Mouse (Mus musculus): ENCODE results near the gene Hils1. TPM values are rescaled to one million over a fixed set of nuclear protein-coding genes. Genes with fewer than 3 reads are reported as not detected.
"Not testable (repeated sequence)": the region's sequence is repeated elsewhere in the genome, so short reads cannot be mapped to it uniquely, and the experiment has no call there.

The Hils1 gene
- total and polyA plus RNA-seq, 3 experiments: 0.25 TPM; not detected in 2

GRCm38 (mm10) chr11:94955103-94955502, 12.3 kb upstream of the Hils1 start:
- 73% methylated on average over 9 of the region's 9 CpGs for WGBS
- no peak for DNase-seq
- no peak overlapping the region for H3K27ac ChIP-seq
- intact Hi-C loops (cut with DNase I): no loop called here
- H3K36me3 ChIP-seq (ENCODE audit: control insufficient read depth, insufficient read depth, low read length): no peaks in the 10 kb centered on the region
- no peaks in the 10 kb centered on the region for H3K27me3 ChIP-seq (ENCODE audit: control insufficient read depth, insufficient read depth, low read length)
- no peak for TF ChIP-seq EP300 (IDR thresholded peaks at IDR 0.05; ENCODE audit: insufficient read depth, low read depth, low read length)
- no peak for TF ChIP-seq POLR2A (IDR thresholded peaks at IDR 0.05; ENCODE audit: insufficient read depth, low read depth, low read length)
- TF ChIP-seq CTCF (IDR thresholded peaks at IDR 0.05): no peak
- no peak overlapping the region for H3K4me3 ChIP-seq
- H3K4me1 ChIP-seq (ENCODE audit: control insufficient read depth, insufficient read depth, low read length): peaks cover 8% of the 10 kb centered on the region
- H3K9ac ChIP-seq (ENCODE audit: low read depth, low read length): no peak overlapping the region
- H3K79me2 ChIP-seq (replicated peaks; ENCODE audit: control insufficient read depth, insufficient read depth, low read length): no peaks in the 10 kb centered on the region

- Histone ChIP-seq H3K36me3 (ENCODE audit: control insufficient read depth, insufficient read depth, low read length) (no peaks in the 10 kb centered on the region), H3K27me3 (ENCODE audit: control insufficient read depth, insufficient read depth, low read length) (no peaks in the 10 kb centered on the region), H3K4me3 (no peak overlapping the region), H3K79me2 (replicated peaks; ENCODE audit: control insufficient read depth, insufficient read depth, low read length) (no peaks in the 10 kb centered on the region), H3K27ac (peak overlapping the region; percentile 85), H3K9ac (ENCODE audit: low read depth, low read length) (no peak overlapping the region), H3K4me1 (ENCODE audit: control insufficient read depth, insufficient read depth, low read length) (peaks cover 9% of the 10 kb centered on the region)
- TF ChIP-seq CTCF (IDR thresholded peaks at IDR 0.05) (no peak), POLR2A (IDR thresholded peaks at IDR 0.05; ENCODE audit: insufficient read depth, low read depth, low read length) (no peak), EP300 (IDR thresholded peaks at IDR 0.05; ENCODE audit: insufficient read depth, low read depth, low read length) (no peak)
- WGBS: 47% methylated on average over 9 of the region's 9 CpGs
- intact Hi-C loops (cut with DNase I): loop anchor here (2.0 kb wide), 1 partner anchor 17 kb away; no protein-coding TSS in a partner anchor
- DNase-seq: peak; percentile 75 to 83
These were observed 9.7 kb upstream of the Hils1 start for GRCm38 (mm10) chr11:94957693-94958064.

GRCm38 (mm10) chr11:94958065-94958858, 9.1 kb upstream of the Hils1 start:
- Histone ChIP-seq H3K4me3 (no peak overlapping the region), H3K79me2 (replicated peaks; ENCODE audit: control insufficient read depth, insufficient read depth, low read length) (no peaks in the 10 kb centered on the region), H3K27me3 (ENCODE audit: control insufficient read depth, insufficient read depth, low read length) (no peaks in the 10 kb centered on the region), H3K9ac (ENCODE audit: low read depth, low read length) (no peak overlapping the region), H3K27ac (peak overlapping the region; percentile 85), H3K4me1 (ENCODE audit: control insufficient read depth, insufficient read depth, low read length) (peaks cover 9% of the 10 kb centered on the region), H3K36me3 (ENCODE audit: control insufficient read depth, insufficient read depth, low read length) (no peaks in the 10 kb centered on the region)
- peak; percentile 85 to 92 for DNase-seq
- no peak for TF ChIP-seq CTCF (IDR thresholded peaks at IDR 0.05)
- TF ChIP-seq EP300 (IDR thresholded peaks at IDR 0.05; ENCODE audit: insufficient read depth, low read depth, low read length): 0 out of 2 replicates have a peak, but pooled peaks have one; percentile 47
- peak; percentile 40 for TF ChIP-seq POLR2A (IDR thresholded peaks at IDR 0.05; ENCODE audit: insufficient read depth, low read depth, low read length)
- WGBS: 6% methylated on average over 8 of the region's 8 CpGs
- intact Hi-C loops (cut with DNase I): no loop called here

GRCm38 (mm10) chr11:94962534-94963101, 4.8 kb upstream of the Hils1 start:
- Histone ChIP-seq H3K9ac (ENCODE audit: low read depth, low read length) (no peak overlapping the region), H3K4me3 (no peak overlapping the region), H3K79me2 (replicated peaks; ENCODE audit: control insufficient read depth, insufficient read depth, low read length) (no peaks in the 10 kb centered on the region), H3K27ac (no peak overlapping the region), H3K27me3 (ENCODE audit: control insufficient read depth, insufficient read depth, low read length) (no peaks in the 10 kb centered on the region), H3K4me1 (ENCODE audit: control insufficient read depth, insufficient read depth, low read length) (peaks cover 7% of the 10 kb centered on the region), H3K36me3 (ENCODE audit: control insufficient read depth, insufficient read depth, low read length) (no peaks in the 10 kb centered on the region)
- no peak for DNase-seq
- TF ChIP-seq EP300 (IDR thresholded peaks at IDR 0.05; ENCODE audit: insufficient read depth, low read depth, low read length) (no peak), CTCF (IDR thresholded peaks at IDR 0.05) (no peak), POLR2A (IDR thresholded peaks at IDR 0.05; ENCODE audit: insufficient read depth, low read depth, low read length) (no peak)
- 67% methylated on average over 5 of the region's 5 CpGs for WGBS
- intact Hi-C loops (cut with DNase I): loop anchor here (1.0 kb wide), 1 partner anchor 10 kb away; no protein-coding TSS in a partner anchor

- H3K4me3 ChIP-seq: no peak overlapping the region
- DNase-seq: peak in 1 of 2 experiments; percentile 11
- no peaks in the 10 kb centered on the region for H3K27me3 ChIP-seq (ENCODE audit: control insufficient read depth, insufficient read depth, low read length)
- 75% methylated on average over 7 of the region's 7 CpGs for WGBS
- no peak overlapping the region for H3K9ac ChIP-seq (ENCODE audit: low read depth, low read length)
- no peaks in the 10 kb centered on the region for H3K36me3 ChIP-seq (ENCODE audit: control insufficient read depth, insufficient read depth, low read length)
- no peaks in the 10 kb centered on the region for H3K79me2 ChIP-seq (replicated peaks; ENCODE audit: control insufficient read depth, insufficient read depth, low read length)
- no peak overlapping the region for H3K27ac ChIP-seq
- no peaks in the 10 kb centered on the region; the same call in 1 of the 2 replicates for H3K4me1 ChIP-seq (ENCODE audit: control insufficient read depth, insufficient read depth, low read length)
- intact Hi-C loops (cut with DNase I): no loop called here
- TF ChIP-seq POLR2A (IDR thresholded peaks at IDR 0.05; ENCODE audit: insufficient read depth, low read depth, low read length) (no peak), CTCF (IDR thresholded peaks at IDR 0.05) (no peak), EP300 (IDR thresholded peaks at IDR 0.05; ENCODE audit: insufficient read depth, low read depth, low read length) (no peak)
These were observed 794 bp downstream of the Hils1 start for GRCm38 (mm10) chr11:94968187-94968586.

GRCm38 (mm10) chr11:94969709-94970108, 2.3 kb downstream of the Hils1 start:
- not testable (repeated sequence) for H3K27ac ChIP-seq; H3K36me3 ChIP-seq (ENCODE audit: control insufficient read depth, insufficient read depth, low read length); H3K4me3 ChIP-seq; H3K9ac ChIP-seq (ENCODE audit: low read depth, low read length); H3K79me2 ChIP-seq (replicated peaks; ENCODE audit: control insufficient read depth, insufficient read depth, low read length); H3K4me1 ChIP-seq (ENCODE audit: control insufficient read depth, insufficient read depth, low read length); H3K27me3 ChIP-seq (ENCODE audit: control insufficient read depth, insufficient read depth, low read length)
- 88% methylated on average over 4 of the region's 4 CpGs for WGBS
- intact Hi-C loops (cut with DNase I): loop anchor here (1.0 kb wide), 2 partner anchors 30 to 103 kb away; no protein-coding TSS in a partner anchor
- DNase-seq: peak in 1 of 2 experiments; percentile 1

Data from heart, adult 2 months (tissue).